Mouse (Mus musculus): ENCODE data around the gene Zfp354b. TPM values are rescaled to one million over a fixed set of nuclear protein-coding genes. Genes with fewer than 3 reads are reported as not detected.

Gene Zfp354b
- not detected for polyA plus RNA-seq (2017; shearing (Covaris generic))

DNA sequence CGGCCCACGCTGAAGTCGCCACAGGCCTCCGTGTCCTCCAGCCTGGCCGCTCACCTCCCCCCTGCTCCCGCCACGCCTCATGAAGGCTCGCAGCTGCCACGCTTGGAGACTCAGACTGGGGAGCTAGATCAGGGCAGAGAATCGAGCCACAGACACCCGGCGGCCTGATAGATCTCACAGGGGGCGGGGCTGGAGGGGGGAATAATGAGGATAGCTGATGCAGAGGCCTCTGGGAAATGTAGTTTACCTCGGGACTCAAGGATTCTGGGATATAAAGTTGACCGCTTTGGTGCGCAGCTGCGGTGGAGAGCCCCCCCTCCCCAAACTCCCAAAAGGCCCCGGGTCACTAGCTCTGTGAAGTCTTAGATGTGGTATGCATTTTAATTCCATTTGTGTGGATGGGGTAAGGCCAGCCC is at the start of gene Zfp354b:
Gene Zfp354b, minus strand, starts transcription at position 183 of the 416 bp plus-strand sequence.
- ATAC-seq: no peak

DNA sequence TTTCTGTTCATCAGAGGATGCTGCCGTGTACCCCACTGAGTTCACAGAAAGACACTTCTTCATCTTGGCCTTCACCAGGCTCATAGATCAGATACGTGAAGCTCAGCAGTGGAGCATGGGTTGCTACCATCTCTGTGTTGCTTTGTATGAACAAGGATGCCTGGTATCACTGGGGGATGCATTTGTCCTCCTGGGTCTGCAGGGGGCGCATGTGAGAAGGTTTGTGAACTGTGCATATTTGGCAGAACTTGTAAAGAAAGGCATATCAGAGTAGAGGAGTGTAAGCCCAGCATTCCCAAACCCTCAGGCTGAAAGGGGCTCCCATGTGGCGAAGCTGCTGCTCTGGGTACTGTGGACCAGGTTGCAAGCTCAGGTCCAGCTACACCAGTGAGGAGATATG is 45.8 kb upstream of the Zfp354b start:
- no peak for ATAC-seq

DNA sequence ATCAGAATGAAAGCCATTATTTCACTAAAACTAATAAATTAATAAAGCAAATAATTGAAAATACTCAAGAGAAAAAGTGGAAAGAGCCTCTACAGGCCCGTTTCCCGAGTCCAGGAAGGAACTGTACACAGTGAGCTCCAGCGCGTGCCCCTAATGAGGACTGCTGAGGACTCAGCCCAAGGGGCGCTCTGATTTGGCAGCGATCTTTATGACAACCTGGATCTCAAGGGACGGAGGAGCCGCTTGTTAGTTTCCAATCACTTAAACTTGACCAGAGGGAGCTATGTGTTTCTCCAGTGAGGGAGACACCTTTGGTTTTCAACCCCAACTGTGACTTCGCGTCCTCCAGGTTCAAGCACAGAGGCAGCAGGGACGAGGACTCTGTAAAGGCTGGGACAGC is 34.8 kb upstream of the Zfp354b start, which contains the start of gene Olfr1378:
Gene Olfr1378, plus strand, starts transcription at position 301 of the 400 bp plus-strand sequence.
- ATAC-seq: no peak

DNA sequence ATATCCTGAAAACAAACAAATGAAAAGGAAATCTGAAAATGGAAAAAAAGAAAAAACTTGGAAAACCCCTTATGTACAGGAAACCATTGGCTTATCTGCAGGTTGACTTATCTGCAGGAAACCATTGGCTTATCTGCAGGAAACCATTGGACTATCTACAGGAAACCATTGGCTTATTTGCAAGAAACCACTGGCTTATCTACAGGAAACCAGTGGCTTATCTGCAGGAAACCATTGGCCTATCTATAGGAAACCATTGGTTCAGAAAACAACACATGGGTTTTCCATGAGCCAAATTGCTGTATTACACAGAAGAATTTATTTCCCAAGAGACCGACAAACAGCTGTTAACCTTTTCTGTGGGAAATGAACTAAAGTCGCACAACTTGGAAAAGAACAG is 33.5 kb upstream of the Zfp354b start:
- no peak for ATAC-seq

DNA sequence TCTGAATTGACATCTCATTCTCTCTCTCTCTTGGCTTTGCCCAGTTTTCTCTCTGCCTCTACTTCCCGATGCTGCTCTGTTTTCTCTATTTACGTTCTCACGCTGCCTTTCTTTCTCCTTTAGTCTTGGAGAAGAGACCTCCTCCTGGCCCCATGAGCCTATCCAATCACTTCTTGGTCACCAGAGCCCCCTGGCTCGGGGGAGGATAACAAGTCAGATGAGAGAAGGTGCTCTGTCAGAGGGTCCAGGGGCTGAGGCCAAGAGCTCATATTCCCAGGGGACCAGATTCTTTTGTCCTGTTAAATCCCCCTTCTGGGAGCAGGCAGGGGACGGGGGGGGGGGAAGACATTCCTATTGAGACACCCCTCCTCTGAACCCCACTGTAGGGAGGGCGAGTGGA is 22.2 kb upstream of the Zfp354b start, which contains the start of gene Prop1:
Gene Prop1, minus strand, starts transcription at position 101 of the 400 bp plus-strand sequence.
- ATAC-seq: no peak

DNA sequence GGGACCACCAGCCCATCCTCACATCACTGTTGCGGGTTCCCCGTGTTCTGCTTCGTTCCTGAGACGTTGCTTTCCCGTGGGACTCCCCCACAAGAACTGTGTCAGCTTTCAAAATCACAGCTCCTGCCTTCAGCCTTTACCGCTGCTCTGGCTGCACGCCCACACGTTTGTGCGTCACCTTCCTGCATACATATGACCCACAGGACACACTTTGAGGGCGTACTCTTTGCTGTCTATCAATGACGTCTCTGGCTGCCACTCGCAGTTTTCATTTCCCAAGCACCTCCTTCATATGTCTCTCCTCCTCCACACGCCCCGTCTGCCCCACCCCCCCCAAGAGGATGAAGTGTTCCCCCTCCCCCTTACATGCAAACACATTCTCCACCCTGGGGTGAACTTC is 20.9 kb upstream of the Zfp354b start:
- no peak for ATAC-seq

DNA sequence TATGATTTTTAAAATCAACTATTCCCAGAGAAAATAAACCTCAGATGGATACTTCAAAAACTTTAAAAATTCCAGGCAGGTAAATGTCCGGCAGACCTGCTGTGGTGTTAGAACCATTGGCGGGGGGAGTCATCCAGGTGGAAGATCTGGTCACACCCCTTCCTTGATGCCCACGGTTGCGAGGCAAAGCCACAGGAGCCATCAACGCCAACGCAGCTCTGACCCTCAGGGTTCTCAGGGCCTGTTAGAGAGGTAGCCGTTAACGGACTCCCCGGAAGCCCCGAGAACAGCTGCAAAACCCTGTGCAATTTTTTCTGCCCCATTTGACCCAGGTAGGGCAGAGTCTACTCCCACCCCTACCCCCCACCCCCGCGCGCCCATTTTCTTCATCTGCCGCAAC is 12.1 kb upstream of the Zfp354b start, which contains the start of gene 4933414I15Rik:
Gene 4933414I15Rik, minus strand, starts transcription at position 260 of the 400 bp plus-strand sequence.
- no peak for ATAC-seq

DNA sequence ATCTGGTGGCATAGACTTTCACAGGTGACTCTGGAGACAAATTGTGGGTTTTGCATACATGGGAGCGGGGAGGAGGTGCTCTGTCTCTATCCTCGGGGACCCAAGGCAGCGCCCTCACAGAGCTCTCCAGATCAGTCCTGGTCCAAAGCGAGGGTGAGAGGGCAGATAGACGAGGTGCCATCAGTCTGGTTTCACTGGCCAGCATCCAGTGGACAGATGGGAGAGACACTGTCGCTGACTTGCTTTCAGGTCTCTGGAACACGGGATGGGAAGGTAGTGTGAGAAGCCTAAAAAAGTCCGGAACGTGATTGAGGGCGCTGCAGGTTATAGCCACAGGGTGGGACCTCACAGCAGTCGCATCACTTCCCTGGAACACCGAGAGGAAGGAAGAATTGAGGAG is 11.0 kb upstream of the Zfp354b start:
- no peak for ATAC-seq

DNA sequence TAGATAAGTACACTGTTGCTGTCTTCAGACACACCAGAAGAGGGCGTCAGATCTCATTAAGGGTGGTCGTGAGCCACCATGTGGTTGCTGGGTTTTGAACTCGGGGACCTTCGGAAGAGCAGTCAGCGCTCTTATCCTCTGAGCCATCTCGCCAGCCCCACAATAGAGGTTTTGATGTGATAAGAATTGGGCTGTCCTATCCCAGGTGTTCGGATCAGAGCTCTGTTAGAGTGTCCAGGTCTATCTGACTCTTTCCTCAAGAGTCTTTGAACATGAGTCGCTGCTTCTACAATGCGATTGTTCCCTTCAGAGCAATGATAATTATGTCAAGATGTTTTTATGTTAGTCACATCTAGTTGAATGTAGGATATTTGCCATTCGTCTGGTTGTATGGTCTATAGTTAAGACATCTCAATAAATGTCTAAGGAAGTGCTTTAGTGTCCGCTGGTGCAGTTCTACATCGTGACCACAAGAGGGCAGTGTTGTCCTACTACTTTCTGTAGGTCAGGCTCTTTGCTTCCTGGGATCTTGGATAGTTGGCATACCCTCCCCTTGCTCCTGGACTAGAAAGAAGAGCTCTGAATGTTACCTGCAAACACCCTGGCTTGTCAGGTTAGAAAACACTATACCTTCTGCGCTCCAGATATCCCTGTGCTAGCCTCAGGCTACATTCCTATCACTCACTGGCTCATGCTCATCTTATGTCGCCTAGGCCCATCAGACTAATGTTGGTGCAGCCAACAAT is 8.4 kb upstream of the Zfp354b start:
- no peak for ATAC-seq

DNA sequence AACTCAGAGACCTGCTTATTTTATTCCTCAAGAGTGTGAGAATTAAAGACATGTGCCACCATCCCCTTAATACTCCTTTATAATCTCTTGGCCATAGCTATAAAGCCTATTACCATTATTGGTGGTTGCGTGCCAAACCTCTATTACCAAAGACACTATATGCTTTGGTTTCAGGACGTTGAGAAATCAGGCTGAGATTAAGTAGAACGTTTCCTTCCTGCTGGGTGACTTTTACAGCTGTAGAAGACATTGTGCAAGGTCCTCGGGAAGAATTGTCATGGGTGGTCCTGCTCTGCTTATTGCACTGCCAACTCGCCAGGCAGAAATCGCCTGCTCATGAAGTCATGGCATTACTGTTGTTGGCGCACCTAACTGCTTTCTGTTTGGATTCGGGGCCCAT is 7.0 kb upstream of the Zfp354b start:
- ATAC-seq: no peak

DNA sequence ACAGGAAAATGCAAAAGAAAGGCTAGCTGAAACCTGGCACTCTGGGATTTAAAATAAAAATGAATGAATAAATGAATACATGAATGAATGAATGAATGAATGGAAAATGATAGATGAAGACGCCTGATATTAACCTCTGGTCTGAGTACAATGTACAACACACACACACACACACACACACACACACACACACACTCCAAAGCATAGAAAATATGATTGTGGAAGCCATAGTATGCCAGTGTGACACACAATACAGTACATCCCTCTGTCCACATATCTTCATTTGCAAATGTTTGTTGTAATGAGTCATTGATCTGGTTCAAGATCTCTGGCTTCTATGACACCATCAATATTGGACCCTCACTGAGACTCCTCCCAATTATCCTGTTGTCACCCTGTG is 607 bp upstream of the Zfp354b start:
- ATAC-seq: no peak

DNA sequence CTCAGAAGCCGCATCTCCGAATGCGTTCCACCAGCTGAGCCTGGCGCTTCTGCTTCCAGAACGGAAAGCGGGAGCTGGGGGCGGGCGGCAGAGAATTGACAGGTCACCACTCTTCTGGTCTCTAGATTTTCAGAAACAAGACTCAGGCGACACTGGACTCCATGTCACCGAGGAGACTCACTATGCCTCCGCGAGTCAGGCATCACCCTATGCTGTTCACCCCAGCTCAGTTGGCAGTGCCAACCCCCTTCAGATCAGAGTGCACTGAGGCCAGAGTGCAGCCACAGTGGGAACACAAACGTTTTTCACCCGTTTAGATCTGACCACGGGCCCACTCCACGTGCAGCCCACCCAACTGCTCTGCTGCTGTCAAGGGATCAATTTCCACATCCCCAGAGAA is 412 bp downstream of the Zfp354b start:
- ATAC-seq: no peak

DNA sequence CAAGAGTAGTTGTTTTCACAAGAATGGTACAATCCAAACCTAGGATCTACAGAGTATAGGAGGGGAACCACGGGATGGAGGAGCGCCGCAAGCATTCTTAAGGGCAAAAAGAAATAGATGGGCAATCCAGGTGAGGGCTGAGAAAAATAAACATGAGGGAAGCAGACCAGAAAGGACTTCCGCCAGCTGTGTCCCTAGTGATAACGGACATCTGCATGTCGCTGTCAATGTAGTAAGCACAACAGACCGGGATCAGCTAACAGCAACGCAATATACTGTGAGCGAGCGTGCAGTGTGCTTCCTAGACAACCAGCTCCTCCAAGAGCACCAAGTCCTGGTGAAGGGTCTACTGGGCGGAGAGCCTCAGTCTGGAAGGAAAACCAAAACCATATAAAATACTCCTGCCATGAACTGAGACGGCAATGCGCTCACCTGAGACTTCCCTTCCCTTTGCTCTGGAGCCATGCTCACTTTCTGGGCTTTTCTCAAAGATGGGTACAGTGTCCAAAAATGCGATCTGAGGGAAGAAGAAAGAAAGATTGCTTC is 891 bp downstream of the Zfp354b start:
- no peak for ATAC-seq

DNA sequence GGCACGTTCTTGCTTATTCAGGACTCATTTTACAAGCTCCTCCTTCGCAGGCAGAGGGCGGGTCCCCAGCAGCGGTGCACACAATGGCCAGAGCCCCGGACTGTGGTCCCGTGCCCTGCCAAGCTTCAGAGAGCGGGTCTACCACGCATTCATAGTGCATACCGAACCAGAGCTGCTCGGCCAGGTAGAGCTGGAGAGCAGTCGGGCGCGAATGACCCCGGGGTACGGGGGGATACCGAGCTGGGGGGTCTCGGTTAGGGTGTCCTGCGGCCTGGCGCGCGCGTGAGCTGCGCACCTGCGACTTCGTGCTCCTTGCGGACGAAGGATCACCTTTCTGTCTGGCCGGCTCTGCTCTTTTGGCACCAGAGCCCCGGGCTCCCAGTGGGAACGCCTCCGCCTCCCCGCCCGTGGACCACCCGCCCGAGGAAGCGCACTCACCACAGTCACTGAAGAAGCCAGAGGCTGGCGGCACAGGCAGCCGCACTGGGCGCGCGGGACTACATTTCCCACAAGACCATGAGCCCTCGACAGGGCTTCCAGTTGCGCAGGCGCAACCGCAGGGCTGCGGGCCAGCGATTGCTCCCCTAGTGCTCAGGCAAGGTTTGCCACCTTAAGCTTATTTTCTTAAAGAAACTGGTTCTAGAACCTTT is 15.6 kb downstream of the Zfp354b start, which contains the start of gene Zfp2:
Gene Zfp2, minus strand, starts transcription at position 495 of the 650 bp plus-strand sequence.
- peak; percentile 57 for ATAC-seq

DNA sequence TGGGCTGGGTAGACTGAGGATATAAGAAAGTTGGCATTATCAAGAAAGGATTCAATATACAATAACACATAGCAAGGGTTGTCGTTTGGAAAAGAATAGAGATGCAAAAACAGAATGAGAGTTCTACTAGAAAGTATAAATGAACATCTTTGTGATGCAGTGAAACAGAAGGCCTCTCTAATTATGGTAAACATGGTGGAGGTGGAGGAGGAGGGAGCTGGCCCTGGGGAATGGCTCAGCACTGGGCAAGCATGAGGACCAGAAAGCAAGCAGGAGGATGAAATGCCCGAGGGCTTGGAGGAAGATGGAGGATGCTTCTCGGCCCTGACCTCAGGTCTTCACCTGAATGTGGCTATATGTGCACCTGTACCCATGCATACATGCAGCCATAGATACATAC is 17.0 kb downstream of the Zfp354b start:
- ATAC-seq: no peak

DNA sequence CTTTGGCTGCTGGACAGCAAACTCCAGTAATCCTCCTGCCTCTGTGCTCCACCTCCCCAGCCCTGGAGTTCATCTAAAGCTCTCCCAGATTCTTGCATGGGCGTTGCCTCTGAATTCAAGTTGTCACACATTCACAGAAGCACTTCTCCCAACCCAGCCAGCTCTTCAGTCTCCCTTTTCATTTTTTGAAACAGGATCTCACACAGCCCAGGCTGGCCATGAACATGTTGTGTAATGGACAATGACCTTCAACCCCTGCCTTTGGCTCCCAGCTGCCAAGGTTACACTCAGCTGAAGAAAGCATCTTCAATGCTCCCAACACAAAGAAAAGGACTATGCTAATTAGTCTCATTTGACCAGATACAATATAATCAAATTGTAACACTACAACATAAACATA is 18.1 kb downstream of the Zfp354b start:
- ATAC-seq: no peak

DNA sequence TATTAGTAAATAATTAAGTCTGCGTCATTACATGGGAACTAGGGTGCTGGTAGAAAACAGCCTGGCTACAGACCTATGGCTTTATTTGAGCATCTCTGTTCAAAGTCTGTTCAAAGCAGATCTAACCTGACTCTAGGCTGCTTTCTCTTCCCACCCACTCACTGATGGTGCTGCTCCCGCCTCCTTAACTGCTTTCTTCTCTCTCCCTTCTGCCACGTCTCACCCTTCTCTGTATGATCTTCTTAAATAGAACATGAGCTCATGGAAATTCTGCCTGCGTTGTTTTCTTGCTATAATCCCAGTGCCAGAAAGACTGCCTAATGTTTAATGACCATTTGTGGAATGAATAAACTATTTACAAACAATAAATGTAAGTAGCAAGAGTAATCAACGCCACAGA is 23.3 kb downstream of the Zfp354b start:
- ATAC-seq: no peak

DNA sequence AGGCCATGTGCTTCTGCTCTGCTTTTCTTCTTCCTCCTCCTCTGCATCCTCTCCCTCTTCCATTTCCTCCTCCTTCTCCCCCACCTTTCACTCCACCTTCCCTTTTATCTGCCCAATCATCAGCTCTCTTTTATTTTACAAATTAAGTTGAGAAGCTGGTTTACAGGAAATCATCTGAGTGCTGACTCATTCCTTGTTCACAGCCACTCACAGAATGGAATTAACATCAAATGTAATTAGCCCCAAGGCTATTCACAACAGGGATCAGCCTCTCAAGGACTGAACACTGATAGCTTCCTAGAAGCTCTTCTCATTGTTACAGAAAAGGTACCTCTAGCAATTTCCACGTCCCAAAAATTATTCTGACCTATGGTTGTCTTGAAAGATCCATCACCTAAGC is 34.1 kb downstream of the Zfp354b start:
- no peak for ATAC-seq

DNA sequence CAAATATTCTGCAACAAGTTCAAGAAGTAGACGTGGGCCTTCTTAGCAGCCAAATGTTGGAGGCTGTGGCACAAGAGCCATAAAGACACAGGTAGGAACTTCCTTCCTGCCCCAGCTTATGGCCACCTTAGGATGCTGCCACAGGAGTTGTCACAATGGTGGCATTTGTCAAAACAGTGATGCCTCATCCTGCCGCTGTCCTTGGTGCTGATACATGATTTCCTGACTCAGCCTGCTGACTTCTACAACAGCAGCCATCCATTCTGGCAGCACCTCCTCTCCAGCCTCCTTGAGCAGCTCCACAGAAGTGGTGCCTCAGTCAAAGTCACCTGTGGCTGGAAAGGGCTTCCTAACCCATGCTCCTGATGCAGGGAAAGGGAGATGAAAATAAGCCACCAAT is 39.0 kb downstream of the Zfp354b start:
- no peak for ATAC-seq

DNA sequence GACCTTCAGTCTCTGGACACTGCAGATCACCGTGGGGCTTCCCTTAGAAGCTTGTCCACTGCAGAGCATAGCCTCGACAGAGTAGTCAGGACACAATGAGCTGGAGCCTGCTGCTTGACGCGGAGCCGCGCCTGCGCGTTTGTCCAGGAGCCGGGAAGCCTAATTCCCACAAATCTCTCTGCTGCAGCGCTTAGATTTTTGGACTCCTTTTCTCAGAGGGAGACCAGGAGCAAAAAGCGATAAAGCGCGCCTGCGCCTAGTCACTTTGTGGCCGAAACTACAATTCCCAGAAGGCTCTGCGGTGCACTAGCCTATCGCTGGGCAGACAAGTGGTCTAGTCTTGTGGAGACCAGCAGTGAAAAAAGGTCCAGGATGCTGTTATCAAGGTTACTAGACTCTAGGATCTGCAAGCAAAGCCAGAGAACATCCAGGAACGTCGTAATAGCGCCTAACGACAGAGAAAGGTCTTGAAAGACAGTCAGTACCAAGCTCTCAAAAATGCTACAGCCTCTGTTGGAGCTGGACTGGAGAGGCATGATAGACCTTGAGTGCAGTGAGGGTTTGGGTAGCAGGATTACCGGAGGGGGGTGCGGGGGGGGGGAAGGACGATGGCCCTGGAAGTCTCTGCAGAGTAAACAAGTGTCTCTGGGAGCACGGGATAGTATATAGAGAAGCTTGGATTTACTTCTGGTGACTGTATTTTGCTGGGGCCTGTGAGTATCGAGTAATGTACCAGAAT is 43.9 kb downstream of the Zfp354b start, which contains the start of gene Zfp454:
Gene Zfp454, minus strand, starts transcription at position 262 of the 739 bp plus-strand sequence.
- ATAC-seq: no peak

DNA sequence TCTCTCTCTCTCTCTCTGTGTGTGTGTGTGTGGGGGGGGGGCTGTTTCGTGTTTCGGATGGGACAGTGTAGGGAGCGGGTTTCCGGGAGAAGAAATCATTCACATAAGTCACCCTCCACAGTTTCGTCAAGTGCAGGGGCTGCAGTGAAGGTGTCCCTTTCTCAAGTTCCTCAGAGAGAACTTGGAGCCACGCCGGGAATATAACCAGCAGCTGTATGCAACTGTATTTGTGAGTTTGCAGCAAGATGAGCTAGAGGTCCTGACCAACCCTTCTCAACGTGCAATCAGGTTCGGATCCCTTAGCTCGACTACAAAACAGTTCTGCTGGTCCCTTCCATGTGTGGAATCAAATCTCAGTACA is 44.5 kb downstream of the Zfp354b start:
- no peak for ATAC-seq

DNA sequence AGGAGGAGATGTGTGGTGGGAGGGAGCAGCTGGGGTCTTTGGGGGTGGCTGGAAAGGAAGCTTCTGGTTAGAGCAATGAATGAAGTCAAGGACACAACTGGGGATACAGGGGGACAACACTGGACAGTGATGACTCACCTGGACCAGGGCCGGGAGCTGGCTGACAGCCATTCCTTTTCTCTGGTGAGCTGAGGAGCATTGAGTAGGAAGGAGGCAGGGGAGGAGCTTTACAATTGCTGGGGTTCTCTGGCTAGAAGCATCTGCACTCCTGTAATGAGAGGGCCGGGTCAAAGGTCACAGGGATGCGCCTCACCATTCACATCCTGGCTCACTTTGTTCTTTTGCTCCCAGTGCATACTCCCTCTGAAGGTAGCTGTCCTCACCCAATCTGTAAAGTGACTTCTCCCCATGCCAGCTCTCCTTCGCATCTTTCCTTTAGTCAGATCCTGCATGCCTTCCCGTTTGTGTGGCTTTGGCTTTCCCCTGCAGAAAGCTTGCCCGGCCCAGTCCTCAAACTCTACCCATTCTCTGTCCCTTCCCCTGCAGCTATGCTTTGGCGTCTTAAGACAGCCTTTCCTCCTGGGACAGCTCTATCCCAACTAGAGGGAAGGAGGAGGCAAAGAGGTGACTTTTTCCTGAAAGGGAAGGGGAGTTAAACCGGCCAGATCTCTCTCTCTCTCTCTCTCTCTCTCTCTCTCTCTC is 45.1 kb downstream of the Zfp354b start:
- no peak for ATAC-seq

Data from activated CD4-positive, CD25-positive, alpha-beta regulatory T cell, adult 4 months (primary cell).